Mouse (Mus musculus) megakaryocyte, embryonic 14.5 days (primary cell): ENCODE measurements around the gene Cdc42ep2.

Source experiments
- FLI1 ChIP-seq: IDR thresholded peaks from 2 replicates; pipeline ENCODE4 v1.6.1; 2012; ENCODE audit warnings: low read length, inconsistent platforms, mixed read lengths
- GATA1 ChIP-seq: IDR thresholded peaks from 3 replicates; pipeline ENCODE4 v1.6.1; 2012; ENCODE audit warnings: mixed read lengths, low read length, inconsistent platforms, borderline replicate concordance

DNA sequence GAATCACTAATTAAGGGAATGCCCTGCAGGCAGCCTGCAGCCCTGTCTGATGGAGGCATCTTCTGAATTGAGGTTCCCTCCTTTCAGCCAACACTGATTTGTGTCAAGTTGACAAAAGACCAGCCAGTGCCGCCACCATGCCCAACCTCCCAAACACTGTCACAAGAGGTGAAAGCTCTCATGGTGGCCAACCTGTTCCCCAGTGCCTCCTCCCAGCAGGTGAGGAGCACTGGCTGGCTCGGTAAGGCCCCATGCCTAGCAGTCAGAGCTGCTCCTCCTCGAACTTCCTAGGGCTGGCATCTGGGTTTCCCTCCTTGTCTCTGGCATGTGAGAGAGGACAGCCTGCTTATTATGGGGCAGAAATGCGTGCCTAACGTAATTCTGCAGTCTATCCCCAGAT lies 15.1 kb upstream of the Cdc42ep2 start:
- TF ChIP-seq GATA1 (no peak), FLI1 (no peak)
